Mouse (Mus musculus): Measurements from ENCODE around the gene Stxbp4.
A peak's percentile ranks its signal among the peaks of the same experiment; 100 is the strongest.

Gene Stxbp4

DNA sequence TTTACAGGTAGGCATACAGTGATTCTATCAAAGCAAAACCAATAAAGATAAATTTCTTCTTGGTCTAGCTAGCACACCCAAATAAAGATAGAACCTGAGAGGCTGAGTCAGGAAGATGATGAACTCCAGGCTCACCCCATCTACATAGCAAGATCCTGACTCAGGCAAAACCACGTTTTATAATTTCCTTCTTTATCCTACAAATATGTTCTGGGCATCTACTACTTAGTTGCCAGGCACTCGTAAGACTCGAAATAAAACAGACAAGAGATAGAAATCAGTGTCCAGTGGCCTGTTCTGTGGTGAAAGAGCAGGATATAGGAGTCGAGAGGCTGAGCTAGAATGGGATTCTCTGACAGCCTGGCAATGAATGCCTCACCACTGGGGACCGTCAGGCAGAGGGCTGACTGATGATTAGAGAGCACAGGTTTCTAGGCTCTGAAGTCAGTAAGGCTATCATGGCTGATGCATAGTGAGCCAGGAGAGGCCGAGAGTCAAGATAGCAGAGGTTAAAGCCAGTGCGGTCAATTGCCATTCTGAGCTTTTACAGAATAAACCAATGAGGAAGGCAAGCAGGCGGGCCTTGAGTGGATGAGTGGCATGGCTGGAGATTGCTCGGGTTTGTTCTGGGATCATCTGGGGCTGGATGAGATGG lies 12.5 kb upstream of the Stxbp4 start:
- no peak for ATAC-seq (ENCODE audit: low TSS enrichment)

DNA sequence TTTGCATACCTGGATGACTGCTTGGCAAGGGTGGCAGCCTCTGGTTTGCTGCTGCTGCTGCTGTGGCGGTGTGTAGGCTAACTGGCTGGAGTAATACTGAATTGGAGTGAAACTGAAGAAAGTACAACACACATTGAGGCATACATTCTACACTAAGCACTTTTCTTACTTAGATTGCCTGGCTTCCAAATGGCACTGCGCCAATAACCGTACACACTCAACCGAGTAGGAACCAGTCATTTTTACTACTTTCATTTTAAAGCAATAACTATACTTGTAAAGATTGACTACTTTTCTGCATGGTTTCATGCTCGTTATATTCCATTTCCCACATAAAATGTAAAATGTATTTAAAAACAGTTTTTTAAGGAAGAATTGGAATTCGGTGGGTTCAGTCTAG lies 11.9 kb upstream of the Stxbp4 start:
- no peak for ATAC-seq (ENCODE audit: low TSS enrichment)

DNA sequence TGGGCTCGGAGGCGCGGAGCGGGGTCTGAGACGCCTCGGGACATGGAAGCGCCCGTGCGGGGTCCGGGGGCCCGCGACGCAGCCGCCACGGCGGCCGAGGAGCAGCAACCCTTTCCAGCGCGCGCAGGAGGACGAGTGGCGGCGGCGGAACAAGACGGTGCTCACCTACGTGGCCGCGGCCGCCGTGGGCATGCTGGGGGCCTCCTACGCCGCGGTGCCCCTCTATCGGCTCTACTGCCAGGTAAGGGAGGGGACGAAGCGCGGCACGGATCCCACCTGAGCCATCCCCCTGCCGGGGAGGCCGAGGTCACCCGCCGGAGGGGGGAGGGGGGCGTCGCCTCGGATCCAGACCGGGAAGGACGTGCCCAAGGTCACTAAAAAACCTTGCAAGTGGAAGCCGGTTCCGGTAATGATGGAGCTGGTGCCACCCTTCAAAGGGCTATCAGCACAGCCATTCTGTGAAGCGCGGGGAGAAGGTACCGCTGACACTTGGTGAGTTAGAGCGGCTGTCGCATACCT lies 487 bp upstream of the Stxbp4 start:
- ATAC-seq (ENCODE audit: low TSS enrichment) = peak; percentile 71

DNA sequence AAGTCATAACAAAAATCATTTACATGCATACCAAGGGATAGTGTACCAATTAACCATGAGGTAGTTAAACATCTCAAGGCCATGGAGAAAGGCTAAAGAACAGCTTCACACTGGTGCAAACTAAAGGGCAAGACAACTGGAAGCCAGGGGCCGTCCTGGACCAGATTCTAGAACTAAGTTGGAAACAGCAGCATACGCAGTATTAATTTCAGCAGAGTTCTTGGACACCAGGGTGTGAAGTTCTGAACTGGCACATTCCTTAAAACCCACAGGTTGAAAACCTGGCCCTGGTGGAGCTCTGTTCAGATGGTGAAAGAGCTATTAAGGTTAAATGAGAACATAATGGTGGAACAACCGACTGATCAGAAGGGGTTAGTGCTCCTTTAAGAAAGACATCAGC lies 3.2 kb downstream of the Stxbp4 start:
- ATAC-seq (ENCODE audit: low TSS enrichment) = no peak

DNA sequence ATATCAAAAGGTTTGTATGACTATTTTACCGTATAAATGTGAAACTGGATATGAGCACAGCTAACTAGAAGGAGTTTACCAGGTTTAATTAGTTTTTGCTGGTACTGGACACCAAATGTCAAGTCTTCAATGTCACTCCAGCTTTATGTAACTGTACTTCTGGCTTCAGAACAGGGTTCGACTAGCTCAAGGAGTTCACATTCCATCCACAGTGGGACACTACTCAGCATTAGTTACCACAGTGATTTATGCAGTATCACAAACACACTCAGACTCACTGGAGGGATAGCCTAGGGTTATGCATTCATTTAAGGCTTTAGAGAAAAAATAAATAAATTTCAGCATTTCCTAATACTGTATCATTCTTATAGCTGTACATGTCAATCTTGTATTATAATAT lies 5.4 kb downstream of the Stxbp4 start:
- ATAC-seq (ENCODE audit: low TSS enrichment) = no peak

DNA sequence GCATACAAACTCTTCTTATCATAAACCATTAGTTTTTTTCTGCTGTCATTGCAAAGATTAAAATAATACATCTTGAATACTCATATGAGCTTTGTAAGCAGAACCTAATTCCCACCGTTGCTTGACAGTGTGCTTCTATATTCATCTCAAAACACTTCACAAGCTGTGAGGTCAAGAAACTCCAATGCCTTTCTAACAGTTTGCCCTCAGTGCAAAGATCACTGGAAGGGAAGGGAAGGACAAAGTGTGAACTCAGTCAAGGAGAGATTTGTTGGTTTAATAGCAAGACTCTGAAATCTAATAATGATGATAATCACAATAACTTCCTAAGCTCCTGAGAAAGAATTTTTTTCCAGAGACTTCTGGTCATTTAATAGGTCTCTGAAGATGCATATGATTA lies 10.1 kb downstream of the Stxbp4 start:
- no peak for ATAC-seq (ENCODE audit: low TSS enrichment)

DNA sequence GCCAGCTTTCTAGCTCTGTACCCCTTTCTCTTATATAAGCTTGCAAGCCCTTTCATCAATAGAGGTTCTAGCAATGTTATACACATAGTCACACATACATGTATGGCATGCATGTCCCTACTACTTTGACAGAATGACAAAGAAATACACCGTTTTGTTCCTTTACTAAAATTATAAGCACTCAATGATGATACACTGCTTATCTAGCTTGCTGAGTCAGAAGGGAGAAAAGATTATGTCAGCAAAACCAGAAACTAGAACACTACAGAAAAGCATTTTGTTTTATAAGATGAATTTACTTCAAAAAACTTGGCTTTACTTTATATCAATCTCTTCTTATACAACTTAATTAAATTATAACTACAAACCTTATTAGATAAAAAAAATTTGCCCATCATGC lies 12.7 kb downstream of the Stxbp4 start:
- ATAC-seq (ENCODE audit: low TSS enrichment) = no peak

DNA sequence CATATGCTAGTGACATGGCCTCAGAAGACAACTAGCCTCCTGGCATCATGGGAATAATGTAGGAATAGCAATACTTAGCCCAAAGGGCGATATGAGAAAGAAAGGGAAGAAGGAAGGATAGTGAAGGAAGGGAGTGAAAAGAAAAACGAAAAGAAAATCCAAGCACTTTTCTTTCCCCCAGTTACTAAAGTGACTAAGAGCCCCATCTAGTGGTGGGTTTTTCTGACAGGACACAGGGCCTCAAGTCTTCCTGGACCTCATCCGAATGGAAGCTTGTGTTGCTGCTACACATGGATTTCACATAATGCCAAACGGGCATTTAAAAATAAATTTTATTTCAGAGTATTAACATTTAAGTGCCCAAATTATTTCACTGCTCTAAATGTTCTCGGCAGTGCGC lies 14.4 kb downstream of the Stxbp4 start:
- ATAC-seq (ENCODE audit: low TSS enrichment) = peak; percentile 88

DNA sequence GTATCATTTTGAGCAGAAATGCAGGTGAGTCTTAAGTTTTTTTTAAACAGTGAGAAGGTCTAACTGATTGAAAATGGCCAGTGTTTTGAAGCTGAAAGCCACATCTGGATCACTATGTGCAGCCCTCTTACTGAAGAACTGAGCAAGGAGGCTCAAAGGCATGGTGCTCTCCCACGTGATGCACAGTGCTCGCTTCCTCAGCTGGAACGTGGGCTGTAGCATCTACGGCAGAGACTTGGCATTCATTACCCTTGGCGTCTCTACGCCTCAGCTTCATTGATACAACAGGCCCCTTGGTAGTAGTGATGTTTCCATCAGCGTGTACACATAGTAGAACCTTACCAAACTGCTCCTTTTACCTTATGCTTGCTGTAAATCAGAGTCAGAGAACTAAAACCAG lies 15.4 kb downstream of the Stxbp4 start:
- ATAC-seq (ENCODE audit: low TSS enrichment) = peak; percentile 72; the same call in 1 of the 2 replicates

DNA sequence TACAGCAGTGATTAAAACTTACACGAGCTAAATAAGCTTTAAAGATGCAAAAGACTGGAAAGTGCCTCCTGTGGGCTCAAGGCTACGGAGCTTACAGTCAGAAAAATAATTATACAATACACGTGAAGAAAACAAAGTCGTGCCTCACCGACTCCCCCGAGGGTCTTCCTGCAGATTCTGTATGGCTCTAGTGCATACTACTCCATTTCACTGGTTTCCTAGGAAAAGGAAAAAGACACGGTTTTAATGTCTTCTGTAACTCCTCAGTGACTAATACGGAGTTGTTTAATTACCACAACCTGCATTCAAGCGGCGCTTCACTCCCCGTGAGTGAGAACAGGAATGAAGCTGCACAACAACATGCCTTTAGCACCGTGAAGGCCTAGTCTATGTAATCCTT lies 15.8 kb downstream of the Stxbp4 start:
- no peak for ATAC-seq (ENCODE audit: low TSS enrichment)

DNA sequence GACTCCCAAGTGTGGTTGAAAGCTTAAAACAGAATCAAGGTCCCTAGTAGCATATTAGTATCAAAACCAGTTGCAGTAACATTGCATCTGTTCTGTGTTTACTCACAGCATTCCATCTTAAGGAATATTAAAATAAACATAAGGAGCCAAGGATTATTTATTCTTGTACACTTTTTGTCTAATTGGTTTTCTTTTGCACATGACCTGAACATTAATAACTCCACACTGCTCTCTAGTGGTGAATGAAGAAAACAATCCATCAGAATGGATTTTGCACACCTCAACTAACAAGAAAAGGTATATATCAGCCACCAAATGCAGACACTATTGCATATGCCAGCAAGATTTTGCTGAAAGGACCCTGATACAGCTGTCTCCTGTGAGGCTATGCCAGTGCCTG lies 21.5 kb downstream of the Stxbp4 start:
- ATAC-seq (ENCODE audit: low TSS enrichment) = peak; percentile 47; the same call in 1 of the 2 replicates

DNA sequence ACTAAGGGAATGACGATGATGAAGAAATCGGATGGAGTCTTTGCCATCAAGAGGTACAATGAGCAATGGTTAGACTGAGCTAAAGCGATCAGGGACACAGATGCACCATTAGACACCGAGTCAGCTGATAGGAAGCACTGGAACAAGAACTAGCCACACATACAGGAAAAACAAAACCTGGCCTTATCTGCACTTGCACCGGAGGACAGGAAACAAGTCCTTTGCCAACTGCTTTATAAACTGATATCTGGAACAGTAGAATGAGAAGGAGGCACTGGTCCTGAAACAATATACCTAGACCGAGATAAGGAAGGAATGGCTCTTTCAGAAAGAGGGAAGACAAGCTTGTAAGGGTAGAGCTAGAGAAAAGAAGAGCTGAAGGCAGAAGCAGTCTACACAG lies 23.1 kb downstream of the Stxbp4 start:
- no peak for ATAC-seq (ENCODE audit: low TSS enrichment)

DNA sequence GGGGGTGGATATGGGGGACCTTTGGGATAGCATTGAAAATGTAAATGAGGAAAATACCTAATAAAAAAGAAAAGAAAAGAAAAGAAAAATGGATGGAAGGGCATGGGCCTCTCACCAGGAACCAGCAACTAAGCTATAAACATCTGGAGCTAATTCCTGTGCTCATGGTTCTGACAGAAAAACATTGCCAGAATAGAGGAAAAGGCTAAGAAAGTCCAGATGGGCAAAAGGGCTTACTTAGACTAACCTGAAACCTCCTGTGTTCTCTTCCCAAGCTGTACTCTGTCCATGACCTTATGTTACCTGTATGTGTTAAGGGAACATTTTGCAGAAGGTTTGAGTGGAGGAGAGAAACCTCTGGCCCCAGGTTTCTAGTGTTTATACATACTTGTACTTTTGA lies 25.8 kb downstream of the Stxbp4 start:
- no peak for ATAC-seq (ENCODE audit: low TSS enrichment)

DNA sequence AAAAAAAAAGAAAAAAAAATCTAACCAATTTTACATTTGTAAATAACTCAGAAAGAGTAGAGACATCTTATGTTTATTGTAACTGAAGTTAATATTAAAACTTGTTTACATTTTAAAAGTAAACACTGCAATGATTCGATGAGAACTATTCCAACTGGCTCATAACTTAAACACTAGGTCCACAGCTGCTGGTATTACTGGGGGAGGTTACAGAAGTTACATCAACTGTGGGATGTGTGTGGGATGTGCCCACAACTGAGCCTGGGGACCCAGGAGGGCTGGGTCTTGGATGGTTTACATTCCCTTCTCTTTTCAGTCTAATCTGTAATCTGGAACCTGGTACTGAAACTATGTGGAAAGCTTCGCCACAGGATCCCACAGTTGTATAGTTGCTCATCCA lies 34.8 kb downstream of the Stxbp4 start:
- ATAC-seq (ENCODE audit: low TSS enrichment) = no peak

DNA sequence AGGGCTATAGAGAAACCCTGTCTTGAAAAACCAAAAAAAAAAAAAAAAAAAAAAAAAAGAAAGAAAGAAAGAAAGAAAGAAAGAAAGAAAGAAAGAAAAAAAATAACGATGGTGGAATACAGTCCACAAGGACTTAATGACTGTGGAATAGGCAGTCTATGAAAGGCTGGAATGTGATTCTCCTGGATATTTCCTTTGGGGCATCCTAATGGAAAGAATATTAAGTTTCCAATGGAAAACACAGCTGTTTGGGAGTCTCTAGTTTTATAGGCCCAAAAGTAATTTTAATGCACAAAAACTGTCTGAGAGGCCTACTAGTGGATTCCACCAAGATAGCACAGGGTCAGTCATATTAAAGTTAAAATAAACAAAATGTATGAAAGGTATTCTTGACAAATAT lies 42.1 kb downstream of the Stxbp4 start:
- ATAC-seq (ENCODE audit: low TSS enrichment) = no peak

DNA sequence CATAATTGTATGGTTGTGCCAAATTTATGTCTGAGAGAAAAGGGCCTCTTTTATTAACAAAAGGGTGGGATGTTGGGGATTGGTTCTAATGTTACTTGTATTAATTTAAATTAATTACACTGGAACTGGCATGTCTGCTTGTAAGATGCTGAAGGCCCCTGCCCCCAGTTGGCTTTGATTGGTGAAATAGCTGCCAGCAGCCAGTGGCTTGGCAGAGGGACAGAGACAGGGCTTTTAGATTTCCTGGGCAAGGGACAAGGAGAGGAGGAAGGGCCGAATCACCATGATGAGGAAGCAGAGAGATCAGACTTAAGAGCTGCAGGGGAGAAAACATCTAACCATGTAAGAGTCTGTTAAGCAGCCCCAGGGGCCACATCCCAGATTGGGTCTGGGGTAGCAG lies 46.9 kb downstream of the Stxbp4 start:
- no peak for ATAC-seq (ENCODE audit: low TSS enrichment)

DNA sequence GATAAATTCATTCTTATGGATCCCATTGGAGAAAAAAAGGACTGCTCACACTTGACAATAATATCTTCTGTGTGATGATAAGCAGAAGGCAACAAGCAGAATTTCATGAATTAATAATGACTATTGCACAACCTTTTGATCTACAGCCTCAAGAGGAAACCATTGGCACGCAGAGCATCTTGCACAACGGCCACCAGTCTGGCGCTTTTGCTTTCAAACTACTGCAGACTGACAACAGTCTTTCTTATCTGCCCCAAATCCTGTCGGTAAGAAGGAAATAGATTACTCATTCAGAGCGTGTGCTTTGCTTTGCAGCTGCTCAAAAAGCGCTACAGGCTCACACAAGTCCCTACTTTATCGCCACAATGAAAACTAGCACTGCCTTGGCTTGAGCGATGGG lies 51.7 kb downstream of the Stxbp4 start:
- no peak; the same call in 1 of the 2 replicates for ATAC-seq (ENCODE audit: low TSS enrichment)

DNA sequence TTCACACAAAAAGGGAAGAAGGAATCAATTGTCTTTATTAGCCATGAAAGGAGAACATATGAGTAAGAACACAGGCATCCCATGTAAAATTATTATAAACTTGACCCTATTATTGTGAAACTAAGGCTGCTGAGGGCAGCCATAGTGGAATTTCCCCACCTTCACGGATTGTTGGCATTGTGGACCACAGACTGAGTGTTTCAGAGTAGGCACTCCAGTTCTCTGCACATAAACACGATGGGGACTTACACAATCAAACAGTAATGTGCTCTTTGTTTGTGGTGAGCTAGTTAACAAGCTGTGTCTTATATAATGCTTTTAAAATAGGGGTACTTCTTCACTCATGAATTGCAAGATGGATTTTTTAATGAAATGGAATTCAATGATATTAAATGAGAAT lies 52.1 kb downstream of the Stxbp4 start:
- ATAC-seq (ENCODE audit: low TSS enrichment) = no peak

DNA sequence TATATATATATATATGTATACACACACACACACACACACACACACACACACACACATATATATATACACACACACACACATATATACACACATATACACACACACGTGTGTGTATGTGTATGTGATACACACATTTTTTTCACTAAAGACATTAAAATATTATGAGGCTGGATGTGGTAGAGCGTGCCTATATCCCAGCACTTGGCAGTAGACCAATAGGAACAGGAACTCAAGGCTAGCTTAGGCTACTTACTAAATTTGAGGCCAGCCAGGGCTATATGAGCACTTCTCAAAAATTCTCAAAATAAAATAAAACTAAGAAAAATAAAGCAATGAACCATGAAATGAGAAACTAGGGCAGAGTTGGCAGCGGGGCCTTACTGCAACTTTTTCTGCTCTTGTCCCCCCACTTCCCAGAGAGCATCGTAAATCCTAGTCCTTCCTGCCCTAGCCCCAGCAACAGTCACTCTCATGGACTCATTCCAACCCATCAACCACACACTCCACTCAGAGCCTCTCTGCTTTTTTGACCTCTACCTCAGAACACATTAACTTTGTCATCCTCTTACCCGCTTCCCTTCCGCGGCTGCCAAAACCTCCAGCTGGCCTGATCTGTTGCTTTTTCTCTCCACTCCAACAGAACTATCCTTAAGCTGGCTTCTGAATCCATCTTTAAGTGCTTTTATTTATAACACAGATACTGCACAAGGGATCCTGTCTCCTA lies 60.7 kb downstream of the Stxbp4 start:
- ATAC-seq (ENCODE audit: low TSS enrichment) = no peak

DNA sequence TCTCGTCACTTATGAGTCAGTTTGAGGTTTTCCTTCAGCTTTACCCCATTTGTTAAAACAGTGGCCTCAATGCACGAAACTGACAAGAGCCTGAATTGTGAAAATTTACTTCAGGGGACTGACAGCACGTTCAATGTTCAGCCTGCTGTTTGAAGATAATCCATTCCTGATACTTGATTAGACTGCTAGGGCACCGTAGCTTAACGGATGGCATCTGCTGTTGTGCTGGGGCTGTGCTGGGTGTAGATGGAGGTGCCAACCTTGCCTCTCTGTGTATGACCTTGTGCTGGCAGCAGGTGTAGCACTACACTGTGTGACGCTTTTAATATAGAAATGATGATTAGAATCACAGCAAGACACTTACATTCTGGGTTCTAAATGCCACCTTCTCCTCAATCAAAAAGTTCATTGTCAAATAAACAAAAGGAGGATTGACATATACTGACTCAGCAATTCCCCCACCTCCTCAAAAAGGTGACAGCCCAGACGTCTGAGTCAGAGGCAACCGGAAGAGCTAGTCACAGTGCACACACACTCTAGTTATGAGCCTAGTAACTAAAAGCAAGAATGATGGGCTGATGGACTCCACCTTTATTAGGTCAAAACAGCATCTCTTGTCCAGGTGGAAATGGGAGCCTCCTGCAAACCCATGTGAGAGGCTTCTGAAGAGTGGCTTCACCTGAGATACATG lies 61.5 kb downstream of the Stxbp4 start:
- no peak for ATAC-seq (ENCODE audit: low TSS enrichment)

DNA sequence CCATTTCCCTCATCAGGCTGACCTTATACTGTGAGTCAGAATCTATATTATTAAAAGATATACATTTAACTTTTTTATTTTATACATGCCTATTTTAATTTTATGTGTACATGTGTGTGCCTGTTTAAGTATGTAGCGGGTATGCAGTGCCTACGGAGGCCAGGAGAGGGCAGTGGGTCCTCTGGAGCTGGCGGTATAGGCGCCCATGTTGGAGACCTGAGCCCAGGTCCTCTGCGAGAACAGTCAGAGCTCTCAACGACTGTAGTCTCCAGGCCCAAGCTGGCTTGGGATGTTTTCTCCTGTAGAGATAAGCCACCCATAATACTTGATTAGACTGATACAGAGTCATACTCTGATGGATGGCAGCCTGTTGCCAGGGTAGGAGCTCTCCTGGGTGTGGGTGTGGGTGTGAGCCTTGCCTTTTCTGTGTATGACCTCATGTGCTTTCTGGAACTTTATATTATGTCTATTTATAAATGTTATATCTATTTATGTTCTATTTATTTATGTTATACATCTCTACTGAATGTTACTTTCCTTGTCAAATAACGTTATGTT lies 62.3 kb downstream of the Stxbp4 start:
- ATAC-seq (ENCODE audit: low TSS enrichment) = no peak

DNA sequence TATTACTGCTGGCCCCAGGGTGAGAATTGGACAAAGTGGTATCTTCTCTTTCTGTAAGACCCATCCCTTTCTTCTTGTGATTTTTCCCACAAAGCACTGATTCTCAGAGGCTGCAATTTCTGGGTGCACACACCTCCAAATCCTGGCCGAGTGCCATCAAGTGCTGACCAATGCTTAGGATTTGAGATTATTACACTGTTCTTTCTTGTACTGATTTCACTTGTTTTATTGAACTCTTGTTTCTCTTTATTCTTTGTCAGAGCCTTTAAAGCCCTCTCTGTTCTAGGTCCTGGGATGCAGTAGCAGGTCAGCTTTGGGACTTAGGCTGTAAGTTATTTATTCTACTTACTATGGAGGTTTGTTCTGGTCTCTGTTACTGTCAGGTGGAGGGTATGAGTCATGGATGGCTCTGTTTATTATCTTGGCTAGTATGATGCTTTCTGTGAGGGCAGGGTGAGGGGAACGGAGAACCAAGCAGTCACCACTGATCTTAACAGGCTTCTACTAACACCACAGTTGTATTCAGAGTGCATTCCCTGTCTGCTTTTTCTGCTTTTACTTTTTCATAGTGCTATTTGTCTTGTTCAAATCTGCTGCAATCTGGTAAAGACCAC lies 67.1 kb downstream of the Stxbp4 start:
- ATAC-seq (ENCODE audit: low TSS enrichment) = no peak
